Mouse (Mus musculus): ENCODE data around the gene Zbed6.
"Not testable (repeated sequence)": the region's sequence is repeated elsewhere in the genome, so short reads cannot be mapped to it uniquely, and the experiment has no call there.

Zbed6 gene

GRCm38 (mm10) chr1:133660466-133661202 is at the start of gene Zbed6:
Zbed6 (minus strand) TSS chr1:133660885.
- peak; percentile 62 to 66 for DNase-seq (ENCODE audit: low spot score in 2 of 2)

GRCm38 (mm10) chr1:133709292-133709691 is 48.6 kb upstream of the Zbed6 start:
- no peak for DNase-seq (ENCODE audit: low spot score in 2 of 2)

GRCm38 (mm10) chr1:133701824-133702223 is 41.1 kb upstream of the Zbed6 start:
- not testable (repeated sequence) for DNase-seq (ENCODE audit: low spot score in 2 of 2)

- no peak for DNase-seq (ENCODE audit: low spot score in 2 of 2)
Measured at GRCm38 (mm10) chr1:133697935-133698620, 37.4 kb upstream of the Zbed6 start.

- no peak for DNase-seq (ENCODE audit: low spot score in 2 of 2)
Measured at GRCm38 (mm10) chr1:133695901-133696300, 35.2 kb upstream of the Zbed6 start.

GRCm38 (mm10) chr1:133694876-133695275 is 34.2 kb upstream of the Zbed6 start:
- no peak for DNase-seq (ENCODE audit: low spot score in 2 of 2)

GRCm38 (mm10) chr1:133694301-133694700 is 33.6 kb upstream of the Zbed6 start:
- no peak for DNase-seq (ENCODE audit: low spot score in 2 of 2)

GRCm38 (mm10) chr1:133693536-133694114 is 32.9 kb upstream of the Zbed6 start:
- DNase-seq (ENCODE audit: low spot score in 2 of 2): no peak

- DNase-seq (ENCODE audit: low spot score in 2 of 2): no peak
Measured at GRCm38 (mm10) chr1:133692195-133692594, 31.5 kb upstream of the Zbed6 start.

GRCm38 (mm10) chr1:133691046-133691445 is 30.4 kb upstream of the Zbed6 start:
- DNase-seq (ENCODE audit: low spot score in 2 of 2): no peak

- no peak for DNase-seq (ENCODE audit: low spot score in 2 of 2)
Measured at GRCm38 (mm10) chr1:133689897-133690296, 29.2 kb upstream of the Zbed6 start, which contains the start of gene Lax1. Lax1 (minus strand) TSS chr1:133690108.

- DNase-seq (ENCODE audit: low spot score in 2 of 2): no peak
Measured at GRCm38 (mm10) chr1:133688301-133688700, 27.6 kb upstream of the Zbed6 start.

- DNase-seq (ENCODE audit: low spot score in 2 of 2): no peak
Measured at GRCm38 (mm10) chr1:133685749-133686519, 25.2 kb upstream of the Zbed6 start.

GRCm38 (mm10) chr1:133671801-133672200 is 11.1 kb upstream of the Zbed6 start:
- no peak for DNase-seq (ENCODE audit: low spot score in 2 of 2)

- DNase-seq (ENCODE audit: low spot score in 2 of 2): no peak
Measured at GRCm38 (mm10) chr1:133671266-133671665, 10.6 kb upstream of the Zbed6 start.

GRCm38 (mm10) chr1:133670776-133671175 is 10.1 kb upstream of the Zbed6 start:
- no peak for DNase-seq (ENCODE audit: low spot score in 2 of 2)

- no peak for DNase-seq (ENCODE audit: low spot score in 2 of 2)
Measured at GRCm38 (mm10) chr1:133670190-133670589, 9.5 kb upstream of the Zbed6 start.

- no peak for DNase-seq (ENCODE audit: low spot score in 2 of 2)
Measured at GRCm38 (mm10) chr1:133668618-133669017, 7.9 kb upstream of the Zbed6 start.

GRCm38 (mm10) chr1:133667721-133668120 is 7.0 kb upstream of the Zbed6 start:
- no peak for DNase-seq (ENCODE audit: low spot score in 2 of 2)

GRCm38 (mm10) chr1:133665713-133666112 is 5.0 kb upstream of the Zbed6 start:
- DNase-seq (ENCODE audit: low spot score in 2 of 2): not testable (repeated sequence)

GRCm38 (mm10) chr1:133664203-133664970 is 3.7 kb upstream of the Zbed6 start:
- no peak for DNase-seq (ENCODE audit: low spot score in 2 of 2)

Data from frontal cortex, postnatal 14 days (tissue).